Mouse (Mus musculus) thymus, adult 2 months (tissue): ENCODE results near the gene 2900026A02Rik.

Experiments used
- CTCF ChIP-seq: fragments of 200-500 bp; IDR thresholded peaks from 2 replicates; pipeline ENCODE4 v1.5.1; 2012; ENCODE audit warnings: mild to moderate bottlenecking, control low read depth, low read length, moderate library complexity, borderline replicate concordance; ENCODE audit not compliant: control insufficient read depth, poor library complexity, insufficient read depth; ENCODE audit errors: extremely low read depth
- POLR2A ChIP-seq: fragments of 200-500 bp; IDR thresholded peaks from 2 replicates; pipeline ENCODE4 v1.6.1; 2012; ENCODE audit warnings: mild to moderate bottlenecking, low read length, control low read depth, moderate library complexity; ENCODE audit not compliant: control insufficient read depth, poor library complexity, insufficient read depth; ENCODE audit errors: extremely low read depth

DNA sequence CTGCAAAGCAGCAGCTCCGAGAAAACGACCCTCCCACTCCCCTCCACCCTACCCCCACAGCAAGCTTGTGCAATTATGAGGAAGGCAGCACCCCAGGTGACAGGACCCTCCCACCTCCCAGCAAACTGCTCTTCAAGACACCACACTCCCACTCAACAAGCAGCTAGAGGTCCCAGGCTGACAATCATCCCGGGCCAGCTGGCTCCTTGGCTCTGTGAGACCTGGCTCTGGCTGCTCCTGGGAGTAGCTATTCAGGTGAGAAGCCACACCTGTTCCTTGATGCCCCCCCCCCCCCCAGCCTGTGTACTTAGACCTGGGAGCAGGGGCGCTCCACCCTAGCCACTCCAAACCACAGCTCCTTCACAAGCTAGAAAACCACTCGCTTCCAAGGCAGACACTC, 107.9 kb downstream of the 2900026A02Rik start:
- no peak for TF ChIP-seq CTCF
- no peak for TF ChIP-seq POLR2A
